Mouse (Mus musculus): Measurements from ENCODE around the gene Gm21996.
"Not testable (repeated sequence)": the region's sequence is repeated elsewhere in the genome, so short reads cannot be mapped to it uniquely, and the experiment has no call there.

Gm21996 gene

GRCm38 (mm10) chrY:89745432-89745831 lies at the start of gene Gm21996:
Gm21996 (minus strand) TSS chrY:89745532.
- DNase-seq (ENCODE audit: low spot score in 2 of 2): not testable (repeated sequence)

Data from frontal cortex, postnatal 14 days (tissue).